8 mouse cellular contexts compared by ENCODE assay signal in the genomic region with DNA sequence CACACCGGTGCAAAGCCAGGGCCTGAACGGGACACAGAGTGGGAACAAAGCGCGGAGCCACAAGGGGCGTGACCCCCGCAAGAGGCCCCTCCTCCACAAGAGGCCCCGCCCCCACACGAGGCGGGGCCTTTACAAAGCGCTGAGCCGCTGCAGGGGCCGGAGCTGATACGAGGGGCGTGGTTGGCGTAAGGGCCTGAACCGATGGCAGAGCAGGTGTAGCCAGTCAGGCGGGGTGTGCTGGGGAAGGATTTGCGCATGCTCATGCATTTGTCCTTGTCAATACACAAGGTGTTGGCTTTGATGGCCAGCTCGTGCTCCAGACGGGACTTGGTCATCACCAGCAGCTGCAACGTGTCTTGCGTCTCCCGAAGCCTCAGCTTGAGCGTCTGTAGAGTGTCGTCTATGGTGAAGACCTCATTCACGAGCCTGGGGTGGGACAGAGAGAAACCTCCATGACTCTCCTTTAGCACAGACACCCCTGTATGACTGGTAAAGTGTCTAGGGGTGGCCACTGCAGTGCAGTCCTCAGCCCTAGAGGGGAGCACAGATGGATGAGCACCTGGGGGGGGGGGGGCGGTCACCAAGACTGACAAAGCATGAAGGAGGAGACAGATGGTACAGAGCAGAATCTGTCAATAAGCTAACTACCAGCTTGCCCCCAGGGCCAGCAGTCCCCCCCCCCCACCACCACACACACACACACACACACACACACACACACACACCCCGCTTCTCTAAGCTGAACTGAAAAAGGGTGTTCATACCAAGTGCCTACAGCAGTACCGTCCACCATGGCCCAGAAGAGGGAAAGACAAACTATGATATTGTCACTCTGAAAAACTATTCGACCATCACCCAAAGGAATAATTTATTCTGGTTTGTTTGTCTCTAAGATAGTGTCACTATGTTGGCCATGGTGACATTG. TPM values are rescaled to one million over a fixed set of nuclear protein-coding genes. Genes with fewer than 3 reads are reported as not detected.
A peak's percentile ranks its signal among the peaks of the same experiment; 100 is the strongest.
DNase-seq lines count a peak whose midpoint lies in the region; ATAC-seq lines count a peak whose summit lies in the region.

No protein-coding gene starts in this region.

- H3K27me3 ChIP-seq in heart, embryonic 15.5 days, result no peaks in the 10 kb centered on the region
- peaks cover 4% of the 10 kb centered on the region for H3K27me3 ChIP-seq in erythroblast, embryonic 14.5 days (ENCODE audit: control insufficient read depth)
- H3K27me3 ChIP-seq in lung, embryonic 16.5 days (ENCODE audit: control insufficient read depth, insufficient read depth, low read depth, low read length), result no peaks in the 10 kb centered on the region

- H3K4me1 ChIP-seq in heart, embryonic 15.5 days (replicated peaks), result peaks cover 29% of the 10 kb centered on the region
- H3K4me1 ChIP-seq in erythroblast, embryonic 14.5 days (ENCODE audit: control insufficient read depth), result peaks cover 20% of the 10 kb centered on the region
- peaks cover 24% of the 10 kb centered on the region for H3K4me1 ChIP-seq in lung, embryonic 16.5 days (replicated peaks; ENCODE audit: control insufficient read depth, insufficient read depth, low read length)

- peak; percentile 75; the same call in 1 of the 2 replicates for ATAC-seq in heart, embryonic 15.5 days (replicated peaks; ENCODE audit: insufficient number of reproducible peaks, insufficient read depth, low FRiP score, low read depth)
- ATAC-seq in lung, embryonic 16.5 days (ENCODE audit: low read depth), result peak; percentile 88

- no peak for DNase-seq in heart, adult 9 months (ENCODE audit: low spot score in 2 of 2)
- DNase-seq in kidney, adult 9 months, result peak; percentile 17
- DNase-seq in ovary, postnatal 36 days (ENCODE audit: low spot score), result peak; percentile 54
- no peak for DNase-seq in right cerebral cortex, postnatal 36 days (ENCODE audit: low spot score in 2 of 2)
- no peak for DNase-seq in layer of hippocampus, adult 9-10 months (ENCODE audit: low spot score)

- H3K4me2 ChIP-seq in heart, embryonic 15.5 days, result peak overlapping the region; percentile 52
- H3K4me2 ChIP-seq in lung, embryonic 16.5 days (ENCODE audit: low read depth, low read length), result peak overlapping the region; percentile 25

- H3K36me3 ChIP-seq in heart, embryonic 15.5 days, result no peaks in the 10 kb centered on the region
- no peaks in the 10 kb centered on the region for H3K36me3 ChIP-seq in erythroblast, embryonic 14.5 days (ENCODE audit: control insufficient read depth)
- H3K36me3 ChIP-seq in lung, embryonic 16.5 days (ENCODE audit: control insufficient read depth, insufficient read depth, low read length), result no peaks in the 10 kb centered on the region

- no peak overlapping the region for H3K27ac ChIP-seq in heart, embryonic 15.5 days
- H3K27ac ChIP-seq in lung, embryonic 16.5 days (ENCODE audit: low read length), result peak overlapping the region; percentile 57

- WGBS in heart, embryonic 15.5 days, result 14% methylated on average over 29 of the region's 30 CpGs
- 14% methylated on average over 30 of the region's 30 CpGs for WGBS in lung, embryonic 16.5 days

- no peaks in the 10 kb centered on the region for H3K9me3 ChIP-seq in heart, embryonic 15.5 days (replicated peaks)
- H3K9me3 ChIP-seq in erythroblast, embryonic 14.5 days (ENCODE audit: control insufficient read depth, low read length), result no peaks in the 10 kb centered on the region
- H3K9me3 ChIP-seq in lung, embryonic 16.5 days (ENCODE audit: control insufficient read depth, low read length), result no peaks in the 10 kb centered on the region

- no peak overlapping the region for H3K9ac ChIP-seq in heart, embryonic 15.5 days
- no peak overlapping the region for H3K9ac ChIP-seq in lung, embryonic 16.5 days (ENCODE audit: low read length)

- no peak overlapping the region; the same call in 1 of the 2 replicates for H3K4me3 ChIP-seq in heart, embryonic 15.5 days
- H3K4me3 ChIP-seq in erythroblast, embryonic 14.5 days (replicated peaks), result peak overlapping the region; percentile 44
- peak overlapping the region; percentile 3 for H3K4me3 ChIP-seq in lung, embryonic 16.5 days (ENCODE audit: low read length)

RNA-seq across cellular contexts. Expression of gene Tekt5, which starts 37.0 kb away (rescaled TPM):
- 0.87 and 1.1 TPM in 2 replicates for polyA plus RNA-seq in heart, embryonic 15.5 days (2015; fragmentation: Nextera tagmentation; extraction: Ambion mirVana)
- not detected in 2 replicates for polyA plus RNA-seq in erythroblast, embryonic 14.5 days (2012)
- polyA plus RNA-seq in lung, embryonic 16.5 days (2015; fragmentation: Nextera tagmentation; extraction: Ambion mirVana), result 2.9 and 4.2 TPM in 2 replicates

RNA-seq across cellular contexts. Expression of gene Emp2, which starts 44.5 kb away (rescaled TPM):
- polyA plus RNA-seq in heart, embryonic 15.5 days (2015; fragmentation: Nextera tagmentation; extraction: Ambion mirVana), result 44.6 and 49.1 TPM in 2 replicates
- polyA plus RNA-seq in erythroblast, embryonic 14.5 days (2012), result not detected in 2 replicates
- 131 and 151 TPM in 2 replicates for polyA plus RNA-seq in lung, embryonic 16.5 days (2015; fragmentation: Nextera tagmentation; extraction: Ambion mirVana)

RNA-seq across cellular contexts. Expression of gene Nubp1, which starts 53.5 kb away (rescaled TPM):
- 28.7 and 39.4 TPM in 2 replicates for polyA plus RNA-seq in heart, embryonic 15.5 days (2015; fragmentation: Nextera tagmentation; extraction: Ambion mirVana)
- 3.0 and 3.6 TPM in 2 replicates for polyA plus RNA-seq in erythroblast, embryonic 14.5 days (2012)
- polyA plus RNA-seq in lung, embryonic 16.5 days (2015; fragmentation: Nextera tagmentation; extraction: Ambion mirVana), result 59.7 and 59.9 TPM in 2 replicates

Comparison
In these comparisons a context has a peak if more than half of its experiments do, and no peak if none do; other contexts are left out.
1. DNase-seq: peak in kidney, adult 9 months (single experiment) and ovary, postnatal 36 days (single experiment); none in heart, adult 9 months (0 of 2), right cerebral cortex, postnatal 36 days (0 of 2) and layer of hippocampus, adult 9-10 months (single experiment).
2. RNA of gene Emp2, which starts 44.5 kb away (polyA plus RNA-seq): 131 to 151 TPM in lung, embryonic 16.5 days and 44.6 to 49.1 TPM in heart, embryonic 15.5 days; not detected in erythroblast, embryonic 14.5 days; every median in the first group is over 10 times any median in the second.